Mouse (Mus musculus) heart, adult 11 months (tissue): ENCODE measurements around the gene Car10.

Experiments
- DNase-seq: peaks from one replicate; pipeline ENCODE4 v3.0.0; 2022

The Car10 gene

GRCm38 (mm10) chr11:93097941-93098828, at the start of gene Car10:
Gene Car10, plus strand, starts transcription at chr11:93098028.
- DNase-seq = no peak

GRCm38 (mm10) chr11:93065021-93065420, 32.8 kb upstream of the Car10 start:
- no peak for DNase-seq

GRCm38 (mm10) chr11:93065656-93066181, 32.1 kb upstream of the Car10 start:
- DNase-seq = no peak

- no peak for DNase-seq
These were observed 2.2 kb upstream of the Car10 start for GRCm38 (mm10) chr11:93095588-93095987.

GRCm38 (mm10) chr11:93097001-93097400, 827 bp upstream of the Car10 start:
- no peak for DNase-seq

GRCm38 (mm10) chr11:93097431-93097851, 387 bp upstream of the Car10 start:
- DNase-seq = no peak

- DNase-seq = no peak
These were observed 1.1 kb downstream of the Car10 start for GRCm38 (mm10) chr11:93098933-93099381.

GRCm38 (mm10) chr11:93099431-93100370, 1.9 kb downstream of the Car10 start:
- no peak for DNase-seq

- DNase-seq = no peak
These were observed 2.8 kb downstream of the Car10 start for GRCm38 (mm10) chr11:93100606-93101005.

- DNase-seq = no peak
These were observed 3.3 kb downstream of the Car10 start for GRCm38 (mm10) chr11:93101106-93101505.

GRCm38 (mm10) chr11:93102321-93102720, 4.5 kb downstream of the Car10 start:
- peak; percentile 60 for DNase-seq

GRCm38 (mm10) chr11:93103101-93103815, 5.4 kb downstream of the Car10 start:
- peak; percentile 31 for DNase-seq

- peak; percentile 93 for DNase-seq
These were observed 11.6 kb downstream of the Car10 start for GRCm38 (mm10) chr11:93109451-93109850.

- DNase-seq = no peak
These were observed 23.1 kb downstream of the Car10 start for GRCm38 (mm10) chr11:93120766-93121415.

GRCm38 (mm10) chr11:93123691-93124090, 25.9 kb downstream of the Car10 start:
- DNase-seq = no peak

GRCm38 (mm10) chr11:93126466-93126865, 28.6 kb downstream of the Car10 start:
- DNase-seq = no peak

- DNase-seq = no peak
These were observed 30.7 kb downstream of the Car10 start for GRCm38 (mm10) chr11:93128481-93128880.

- no peak for DNase-seq
These were observed 40.0 kb downstream of the Car10 start for GRCm38 (mm10) chr11:93137841-93138240.

GRCm38 (mm10) chr11:93141727-93142126, 43.9 kb downstream of the Car10 start:
- DNase-seq = no peak

- DNase-seq = no peak
These were observed 46.7 kb downstream of the Car10 start for GRCm38 (mm10) chr11:93144544-93144943.

GRCm38 (mm10) chr11:93154910-93155309, 57.1 kb downstream of the Car10 start:
- DNase-seq = no peak

GRCm38 (mm10) chr11:93172430-93172829, 74.6 kb downstream of the Car10 start:
- DNase-seq = no peak
